Mouse (Mus musculus) kidney, adult 2 months (tissue): ENCODE measurements around the gene Col27a1. TPM values are rescaled to one million over a fixed set of nuclear protein-coding genes. Genes with fewer than 3 reads are reported as not detected.

ENCODE experiments used
- DNase-seq: peaks from one replicate; pipeline ENCODE4 v3.0.0; 2021
- H3K27ac ChIP-seq: fragments of 200-500 bp; 2 replicates; pipeline ENCODE4 v1.5.1; 2012; ENCODE audit warnings: low read depth, low read length, control low read depth, inconsistent platforms; ENCODE audit not compliant: insufficient read depth
- H3K27me3 ChIP-seq: fragments of 200-500 bp; replicated peaks from 2 replicates; pipeline ENCODE4 v1.6.1; 2012; ENCODE audit warnings: mild to moderate bottlenecking, moderate library complexity, low read length, inconsistent platforms; ENCODE audit not compliant: control insufficient read depth, insufficient read depth
- H3K36me3 ChIP-seq: fragments of 200-500 bp; 2 replicates; pipeline ENCODE4 v1.6.1; 2012; ENCODE audit warnings: mild to moderate bottlenecking, moderate library complexity, low read length, inconsistent platforms; ENCODE audit not compliant: control insufficient read depth, insufficient read depth
- H3K4me1 ChIP-seq: fragments of 200-500 bp; 2 replicates; pipeline ENCODE4 v1.6.1; 2011; ENCODE audit warnings: low read length; ENCODE audit not compliant: control insufficient read depth, insufficient read depth
- H3K4me3 ChIP-seq: fragments of 200-500 bp; 2 replicates; pipeline ENCODE4 v1.5.1; 2011; ENCODE audit warnings: mild to moderate bottlenecking, low read depth, low read length, control low read depth; ENCODE audit not compliant: insufficient read depth
- CTCF ChIP-seq: fragments of 200-500 bp; conservative IDR thresholded peaks from 2 replicates; pipeline ENCODE4 v1.5.1; 2011; ENCODE audit warnings: low read depth, mild to moderate bottlenecking, control low read depth, low read length, moderate library complexity, mixed read lengths; ENCODE audit not compliant: insufficient read depth, insufficient read length
- POLR2A ChIP-seq: fragments of 200-500 bp; IDR thresholded peaks from one replicate; pipeline ENCODE4 v1.6.1; 2011; ENCODE audit warnings: low read depth, low read length, control low read depth
- WGBS: fragments of 180-500 bp; shearing (Covaris S2); methylation state at CpG from one replicate; pipeline ENCODE4 v1.1.7; 2018; 5-methylcytosine and 5-hydroxymethylcytosine counted together
- polyA plus RNA-seq: library from polyadenylated mRNA; depleted of rRNA; stranded (reverse); fragments of >200 nt; gene quantifications from 2 replicates; pipeline ENCODE4 v1.2.3, GENCODE M21; 2012

Col27a1 gene
- polyA plus RNA-seq, 1 experiment, result 23.1 TPM

DNA sequence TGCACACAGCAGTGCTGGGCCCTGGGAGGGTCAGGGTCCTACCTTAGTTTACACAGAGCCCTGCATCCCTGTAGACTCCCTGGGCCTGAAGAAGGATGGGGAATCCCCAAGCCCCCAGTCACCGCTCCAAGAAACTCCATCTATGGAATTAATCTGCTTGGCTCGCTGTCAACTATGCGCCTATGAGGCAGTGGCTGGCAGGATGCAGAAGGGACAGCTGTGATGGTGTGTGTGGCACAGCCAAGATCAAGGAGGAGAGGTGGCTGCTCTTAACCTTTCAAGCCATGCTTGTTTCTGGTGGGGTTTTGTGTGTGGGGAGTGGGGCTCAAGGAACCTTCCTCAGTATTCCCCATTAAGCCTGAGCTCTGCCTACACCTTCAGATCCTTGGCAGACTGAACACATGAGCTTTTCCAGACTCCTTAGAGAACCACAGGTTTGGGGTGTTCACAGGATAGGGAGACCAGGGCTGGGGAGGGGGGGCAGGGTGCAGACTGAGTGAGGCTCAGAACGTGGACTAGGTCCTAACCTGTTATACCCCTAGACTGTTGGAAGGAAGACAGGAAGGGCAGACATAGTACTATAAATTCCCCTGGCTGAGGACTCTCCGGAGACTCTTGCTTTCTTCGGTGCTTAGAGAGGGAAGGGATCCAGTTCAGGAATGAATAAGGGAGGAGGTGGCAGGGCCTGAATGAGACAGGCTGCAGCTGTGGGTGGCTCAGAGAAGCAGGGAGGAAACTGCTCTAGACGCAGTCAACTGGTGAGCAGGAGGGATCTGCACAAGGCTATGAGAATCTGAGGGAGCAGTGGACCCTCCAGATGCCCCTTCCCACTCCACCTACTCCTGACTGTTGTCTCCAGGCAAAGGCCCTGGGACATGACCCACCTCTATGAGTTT is 20.0 kb downstream of the Col27a1 start:
- peak; percentile 66 for DNase-seq
- H3K27me3 ChIP-seq, result no peaks in the 10 kb centered on the region
- WGBS, result 23% methylated on average over 7 of the region's 7 CpGs
- no peaks in the 10 kb centered on the region for H3K36me3 ChIP-seq
- TF ChIP-seq CTCF (no peak), POLR2A (no peak)
- H3K4me3 ChIP-seq, result no peak overlapping the region
- H3K4me1 ChIP-seq, result peaks cover 80% of the 10 kb centered on the region
- H3K27ac ChIP-seq, result peak overlapping the region; percentile 77

GRCm38 (mm10) chr4:63234852-63235251 is 21.0 kb downstream of the Col27a1 start:
- Histone ChIP-seq H3K27me3 (no peaks in the 10 kb centered on the region), H3K4me1 (peaks cover 75% of the 10 kb centered on the region), H3K4me3 (no peak overlapping the region), H3K36me3 (no peaks in the 10 kb centered on the region), H3K27ac (peak overlapping the region; percentile 63; the same call in 1 of the 2 replicates)
- no peak for DNase-seq
- TF ChIP-seq CTCF (no peak), POLR2A (no peak)
- 82% methylated on average over 5 of the region's 5 CpGs for WGBS

- Histone ChIP-seq H3K27ac (peak overlapping the region; percentile 63), H3K4me1 (peaks cover 62% of the 10 kb centered on the region), H3K4me3 (no peak overlapping the region), H3K36me3 (no peaks in the 10 kb centered on the region), H3K27me3 (no peaks in the 10 kb centered on the region)
- TF ChIP-seq CTCF, result no peak
- TF ChIP-seq POLR2A, result no peak
- DNase-seq, result peak; percentile 95
- 55% methylated on average over 2 of the region's 2 CpGs for WGBS
Observed at GRCm38 (mm10) chr4:63236235-63236634, 22.4 kb downstream of the Col27a1 start.

DNA sequence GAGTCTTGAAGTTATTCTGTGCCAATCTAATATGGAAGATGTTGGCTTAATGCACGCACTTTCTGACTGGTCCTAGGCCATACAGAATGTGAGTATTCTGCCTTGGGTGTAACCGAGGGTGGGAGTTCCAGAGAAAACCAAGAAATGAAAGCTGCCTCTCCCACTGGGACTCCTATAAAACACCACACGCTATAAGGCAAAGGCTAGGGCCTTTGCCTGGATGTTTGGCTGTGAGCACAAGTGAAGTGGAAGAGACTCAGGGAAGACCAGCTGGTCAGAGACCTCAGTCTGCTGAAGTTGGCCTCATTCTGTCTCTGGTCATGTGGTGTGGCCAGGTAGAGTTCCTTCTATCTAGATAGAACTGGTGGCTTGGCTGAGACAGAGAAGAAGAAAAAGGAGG is 23.4 kb downstream of the Col27a1 start:
- peak; percentile 51 for DNase-seq
- Histone ChIP-seq H3K4me3 (no peak overlapping the region), H3K27me3 (no peaks in the 10 kb centered on the region), H3K36me3 (no peaks in the 10 kb centered on the region), H3K4me1 (peaks cover 54% of the 10 kb centered on the region), H3K27ac (peak overlapping the region; percentile 62)
- 78% methylated on average over 3 of the region's 3 CpGs for WGBS
- TF ChIP-seq CTCF (no peak), POLR2A (no peak)

GRCm38 (mm10) chr4:63238141-63238540 is 24.3 kb downstream of the Col27a1 start:
- H3K27ac ChIP-seq, result peak overlapping the region; percentile 34; the same call in 1 of the 2 replicates
- H3K4me1 ChIP-seq, result peaks cover 47% of the 10 kb centered on the region
- H3K4me3 ChIP-seq, result no peak overlapping the region
- DNase-seq, result peak; percentile 48
- no peaks in the 10 kb centered on the region for H3K36me3 ChIP-seq
- H3K27me3 ChIP-seq, result no peaks in the 10 kb centered on the region
- 19% methylated on average over 7 of the region's 7 CpGs for WGBS
- TF ChIP-seq CTCF, result no peak
- TF ChIP-seq POLR2A, result no peak

- H3K27ac ChIP-seq, result no peak overlapping the region
- H3K4me3 ChIP-seq, result no peak overlapping the region
- 85% methylated on average over 5 of the region's 5 CpGs for WGBS
- H3K36me3 ChIP-seq, result no peaks in the 10 kb centered on the region
- H3K4me1 ChIP-seq, result peaks cover 42% of the 10 kb centered on the region
- DNase-seq, result no peak
- no peaks in the 10 kb centered on the region for H3K27me3 ChIP-seq
- TF ChIP-seq CTCF, result no peak
Observed at GRCm38 (mm10) chr4:63238722-63239121, 24.9 kb downstream of the Col27a1 start.

- H3K36me3 ChIP-seq, result no peaks in the 10 kb centered on the region
- no peak overlapping the region for H3K4me3 ChIP-seq
- no peak for DNase-seq
- TF ChIP-seq CTCF, result no peak
- H3K27me3 ChIP-seq, result no peaks in the 10 kb centered on the region
- 94% methylated on average over 3 of the region's 3 CpGs for WGBS
- H3K4me1 ChIP-seq, result peaks cover 19% of the 10 kb centered on the region
- H3K27ac ChIP-seq, result no peak overlapping the region
Observed at GRCm38 (mm10) chr4:63241031-63241430, 27.2 kb downstream of the Col27a1 start.

DNA sequence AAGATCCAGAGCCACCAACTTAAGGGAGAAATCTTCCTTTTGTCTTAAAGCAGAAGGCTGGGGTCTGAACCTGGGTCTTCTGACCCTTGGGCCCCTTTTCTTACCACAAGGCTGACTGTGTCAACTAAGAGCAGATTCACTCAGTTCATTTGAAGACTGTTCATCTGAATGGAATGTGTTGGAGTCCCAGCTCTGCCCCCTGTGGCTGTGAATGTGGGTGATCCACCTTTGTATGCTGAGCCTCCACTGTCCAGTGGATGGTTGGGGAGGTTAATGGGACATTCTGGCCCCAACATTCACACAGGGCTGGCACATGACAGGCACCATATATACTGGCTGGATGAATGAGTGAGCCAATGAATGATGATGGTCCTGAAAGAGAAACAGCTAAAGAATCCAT is 34.2 kb downstream of the Col27a1 start:
- Histone ChIP-seq H3K36me3 (no peaks in the 10 kb centered on the region), H3K4me1 (no peaks in the 10 kb centered on the region), H3K27ac (no peak overlapping the region), H3K4me3 (no peak overlapping the region), H3K27me3 (no peaks in the 10 kb centered on the region)
- TF ChIP-seq CTCF (no peak), POLR2A (no peak)
- DNase-seq, result no peak
